Mouse (Mus musculus): ENCODE data around the gene Gm29609. TPM values are rescaled to one million over a fixed set of nuclear protein-coding genes. Genes with fewer than 3 reads are reported as not detected.

Gm29609 gene
- polyA plus RNA-seq, 1 experiment from 2014 or later: 0.99 TPM

DNA sequence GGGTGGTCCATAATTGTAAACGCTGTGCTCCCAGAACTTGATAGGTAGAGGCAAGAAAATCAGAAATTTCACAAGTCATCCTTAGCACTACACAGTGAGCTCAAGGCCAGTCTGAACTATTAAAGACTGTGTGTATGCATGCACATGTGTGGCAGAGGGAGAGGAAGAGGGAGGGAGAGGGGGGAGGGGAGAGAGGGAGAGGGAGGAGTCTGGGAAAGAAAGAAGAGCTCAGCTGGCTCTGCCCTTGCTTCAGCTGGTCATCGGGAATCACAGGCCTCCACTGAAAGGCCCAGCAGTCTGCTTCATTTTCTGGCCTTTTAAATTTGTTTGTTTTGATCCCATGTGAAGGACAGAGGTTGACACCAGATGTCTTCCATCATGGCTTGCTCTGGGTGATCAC is 56.2 kb downstream of the Gm29609 start:
- Histone ChIP-seq H3K9me3 (no peaks in the 10 kb centered on the region), H3K4me2 (replicated peaks) (no peak overlapping the region), H3K27ac (no peak overlapping the region), H3K27me3 (no peaks in the 10 kb centered on the region; the same call in 1 of the 2 replicates), H3K9ac (no peak overlapping the region), H3K4me1 (no peaks in the 10 kb centered on the region), H3K36me3 (no peaks in the 10 kb centered on the region), H3K4me3 (no peak overlapping the region)
- no peak for ATAC-seq (ENCODE audit: low FRiP score, low read depth)
- WGBS: 48% methylated on average over 2 of the region's 2 CpGs

GRCm38 (mm10) chr5:31121111-31121510 is 58.6 kb downstream of the Gm29609 start:
- peaks cover 12% of the 10 kb centered on the region for H3K27me3 ChIP-seq
- WGBS: 80% methylated on average over 8 of the region's 8 CpGs
- no peaks in the 10 kb centered on the region for H3K9me3 ChIP-seq
- no peaks in the 10 kb centered on the region for H3K4me1 ChIP-seq
- H3K27ac ChIP-seq: no peak overlapping the region
- H3K36me3 ChIP-seq: no peaks in the 10 kb centered on the region
- H3K4me2 ChIP-seq (replicated peaks): no peak overlapping the region
- H3K9ac ChIP-seq: no peak overlapping the region
- no peak for ATAC-seq (ENCODE audit: low FRiP score, low read depth)
- no peak overlapping the region for H3K4me3 ChIP-seq

- 24% methylated on average over 10 of the region's 10 CpGs for WGBS
- Histone ChIP-seq H3K4me2 (replicated peaks) (no peak overlapping the region), H3K4me3 (no peak overlapping the region), H3K9me3 (peaks cover 6% of the 10 kb centered on the region; the same call in 1 of the 2 replicates), H3K27ac (no peak overlapping the region), H3K27me3 (peaks cover 17% of the 10 kb centered on the region; the same call in 1 of the 2 replicates), H3K9ac (0 out of 2 replicates have a peak overlapping the region, but pooled peaks have one; percentile 19), H3K4me1 (no peaks in the 10 kb centered on the region), H3K36me3 (no peaks in the 10 kb centered on the region)
- ATAC-seq (ENCODE audit: low FRiP score, low read depth): no peak
These were observed 62.8 kb downstream of the Gm29609 start for GRCm38 (mm10) chr5:31116912-31117311.

DNA sequence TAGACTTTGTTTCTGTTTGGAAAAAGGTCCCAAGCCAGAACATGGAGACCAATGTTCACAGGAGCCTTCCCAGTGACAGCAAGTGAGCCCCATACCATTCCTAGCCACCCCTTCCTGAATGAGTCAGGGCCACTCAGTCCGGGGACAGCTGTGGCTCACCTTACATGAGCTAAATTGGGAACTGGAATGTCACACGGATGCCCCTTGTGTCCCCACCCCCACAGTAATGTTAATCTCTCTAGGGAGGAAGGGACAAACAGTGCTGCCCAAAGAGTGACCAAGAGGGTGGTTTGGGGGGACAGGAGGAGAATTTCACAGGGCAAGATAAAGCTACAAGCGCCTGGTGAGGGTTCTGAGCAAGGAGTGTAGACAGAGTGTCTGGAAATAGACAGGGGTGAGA is 63.4 kb downstream of the Gm29609 start, which contains the start of gene Trim54:
TSS of gene Trim54 (plus strand) at position 359 of the 400 bp plus-strand sequence.
- no peaks in the 10 kb centered on the region for H3K36me3 ChIP-seq
- no peaks in the 10 kb centered on the region for H3K4me1 ChIP-seq
- no peak within 1 kb of the TSS for H3K27ac ChIP-seq
- WGBS: 33% methylated on average over 3 of the region's 3 CpGs
- peaks cover 21% of the 10 kb centered on the region; the same call in 1 of the 2 replicates for H3K27me3 ChIP-seq
- H3K4me2 ChIP-seq (replicated peaks): no peak within 1 kb of the TSS
- no peak for ATAC-seq (ENCODE audit: low FRiP score, low read depth)
- no peak within 1 kb of the TSS for H3K4me3 ChIP-seq
- H3K9me3 ChIP-seq: peaks cover 6% of the 10 kb centered on the region; the same call in 1 of the 2 replicates
- H3K9ac ChIP-seq: 0 out of 2 replicates have a peak within 1 kb of the TSS, but pooled peaks have one; percentile 19

- H3K27me3 ChIP-seq: peaks cover 12% of the 10 kb centered on the region; the same call in 1 of the 2 replicates
- no peaks in the 10 kb centered on the region for H3K4me1 ChIP-seq
- ATAC-seq (ENCODE audit: low FRiP score, low read depth): no peak
- H3K4me2 ChIP-seq (replicated peaks): no peak overlapping the region
- H3K4me3 ChIP-seq: no peak overlapping the region
- H3K27ac ChIP-seq: no peak overlapping the region
- WGBS: 33% methylated on average over 7 of the region's 7 CpGs
- no peak overlapping the region for H3K9ac ChIP-seq
- peaks cover 6% of the 10 kb centered on the region; the same call in 1 of the 2 replicates for H3K9me3 ChIP-seq
- no peaks in the 10 kb centered on the region for H3K36me3 ChIP-seq
These were observed 68.9 kb downstream of the Gm29609 start for GRCm38 (mm10) chr5:31110781-31111180.

DNA sequence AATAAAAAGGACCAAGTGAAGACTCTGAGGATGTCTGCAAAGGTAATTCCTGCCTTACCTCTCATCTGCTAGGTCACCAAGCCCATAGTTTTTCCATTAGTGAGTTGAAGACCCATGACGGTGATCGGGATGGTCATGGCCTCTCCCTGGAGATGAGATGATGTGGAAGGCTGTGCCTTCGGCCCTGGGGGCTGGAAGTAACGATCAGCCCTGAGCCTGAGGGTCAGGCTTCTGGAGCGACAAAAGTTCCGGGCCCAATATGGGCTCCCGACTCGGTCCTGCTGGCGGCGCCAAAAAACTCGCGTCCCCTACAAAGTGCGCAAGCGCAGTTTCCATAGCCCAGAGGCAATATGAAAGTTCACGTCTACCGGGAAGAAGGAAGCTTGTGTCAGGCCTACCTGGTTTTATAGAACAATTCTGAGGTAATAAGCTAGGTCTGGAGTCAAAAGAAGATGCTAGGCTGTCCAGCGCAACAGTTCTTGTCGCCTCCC is 71.7 kb downstream of the Gm29609 start, which contains the start of gene Slc30a3:
TSS of gene Slc30a3 (minus strand) at position 238 of the 491 bp plus-strand sequence.
- 88% methylated on average over 18 of the region's 18 CpGs for WGBS
- Histone ChIP-seq H3K4me3 (no peak within 1 kb of the TSS), H3K27ac (no peak within 1 kb of the TSS), H3K27me3 (peaks cover 17% of the 10 kb centered on the region; the same call in 1 of the 2 replicates), H3K36me3 (no peaks in the 10 kb centered on the region), H3K9ac (no peak within 1 kb of the TSS), H3K4me1 (no peaks in the 10 kb centered on the region), H3K9me3 (no peaks in the 10 kb centered on the region), H3K4me2 (replicated peaks) (no peak within 1 kb of the TSS)
- no peak for ATAC-seq (ENCODE audit: low FRiP score, low read depth)

- no peak for ATAC-seq (ENCODE audit: low FRiP score, low read depth)
- Histone ChIP-seq H3K9ac (no peak within 1 kb of the TSS), H3K4me3 (no peak within 1 kb of the TSS), H3K36me3 (no peaks in the 10 kb centered on the region), H3K27ac (no peak within 1 kb of the TSS), H3K27me3 (peaks cover 10% of the 10 kb centered on the region; the same call in 1 of the 2 replicates), H3K4me2 (replicated peaks) (no peak within 1 kb of the TSS), H3K9me3 (no peaks in the 10 kb centered on the region), H3K4me1 (no peaks in the 10 kb centered on the region)
- 86% methylated on average over 9 of the region's 9 CpGs for WGBS
These were observed 73.8 kb downstream of the Gm29609 start, which contains the start of gene Dnajc5g for GRCm38 (mm10) chr5:31105814-31106335. Gene Dnajc5g, plus strand, starts transcription at chr5:31106285.

- Histone ChIP-seq H3K4me1 (peaks cover 34% of the 10 kb centered on the region), H3K4me3 (peak overlapping the region; percentile 23)
These were observed 83.8 kb downstream of the Gm29609 start for GRCm38 (mm10) chr5:31095711-31096480.

DNA sequence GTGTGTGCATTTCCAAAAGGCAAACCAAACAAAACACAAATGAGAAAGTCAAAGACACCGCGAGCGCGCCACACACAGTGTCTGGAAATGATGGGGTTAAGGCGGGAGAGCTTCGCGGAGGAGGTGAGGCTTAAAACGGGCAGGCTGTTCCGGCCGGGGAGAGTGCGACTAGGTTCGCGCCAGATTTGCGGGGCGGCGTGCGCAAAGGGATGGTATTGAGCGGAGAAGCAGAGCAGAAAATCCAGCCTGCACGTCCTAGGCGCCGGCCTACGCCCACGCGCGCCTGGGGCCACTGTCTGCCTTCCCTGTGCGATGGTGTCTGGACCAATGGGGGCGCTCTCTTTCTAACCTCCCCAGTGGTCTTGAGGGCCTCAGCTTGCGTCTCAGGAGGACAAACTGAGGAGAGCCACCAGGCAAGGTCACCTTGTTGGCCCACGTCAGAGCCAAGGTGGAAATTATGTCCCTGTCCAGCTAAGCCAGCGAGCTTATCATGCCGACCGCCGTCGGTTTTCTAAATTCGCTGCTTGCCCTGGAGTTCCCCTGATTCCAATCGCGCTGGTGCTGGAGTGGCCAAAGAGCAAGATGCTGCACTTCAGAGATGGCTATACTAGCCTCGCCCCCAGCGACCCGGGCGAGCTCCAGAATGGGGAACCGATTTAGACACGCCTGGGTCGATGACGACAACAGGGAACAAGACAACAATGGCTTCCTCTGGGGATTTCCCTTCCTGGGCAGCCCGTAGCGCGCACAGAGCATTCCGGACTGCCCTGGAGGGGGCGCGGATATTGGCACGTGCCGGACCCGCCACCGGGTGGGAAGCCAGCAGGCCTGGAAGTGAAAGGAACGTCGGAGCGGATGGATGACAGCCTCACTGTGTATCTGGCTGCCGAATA is 84.7 kb downstream of the Gm29609 start:
- H3K9me3 ChIP-seq: no peaks in the 10 kb centered on the region
- peaks cover 96% of the 10 kb centered on the region for H3K27me3 ChIP-seq
- no peak for ATAC-seq (ENCODE audit: low FRiP score, low read depth)
- 0 out of 2 replicates have a peak overlapping the region, but pooled peaks have one; percentile 13 for H3K9ac ChIP-seq
- no peaks in the 10 kb centered on the region for H3K36me3 ChIP-seq
- peak overlapping the region; percentile 23 for H3K4me3 ChIP-seq
- H3K4me2 ChIP-seq (replicated peaks): peak overlapping the region; percentile 79
- H3K4me1 ChIP-seq: peaks cover 34% of the 10 kb centered on the region
- under 1% methylated on average over 59 of the region's 59 CpGs for WGBS
- H3K27ac ChIP-seq: no peak overlapping the region

More at GRCm38 (mm10) chr5:31095711-31096480, 83.8 kb downstream of the Gm29609 start:
- WGBS: 25% methylated on average over 11 of the region's 11 CpGs
- no peak for ATAC-seq (ENCODE audit: low FRiP score, low read depth)
- Histone ChIP-seq H3K36me3 (no peaks in the 10 kb centered on the region), H3K9me3 (no peaks in the 10 kb centered on the region), H3K4me2 (replicated peaks) (peak overlapping the region; percentile 79), H3K27ac (no peak overlapping the region), H3K9ac (no peak overlapping the region), H3K27me3 (peaks cover 90% of the 10 kb centered on the region)
